Mouse (Mus musculus) adrenal gland, postnatal 36 days (tissue): ENCODE data around the gene Slc6a16. TPM values are rescaled to one million over a fixed set of nuclear protein-coding genes. Genes with fewer than 3 reads are reported as not detected.

Experiments used
- DNase-seq, 2 experiments: peaks; one replicate each; pipeline ENCODE4 v3.0.0; 2021; ENCODE audit warnings: mixed read lengths in 1 of 2
- total RNA-seq, 2 experiments: library from RNA; stranded (reverse); gene quantifications; 2 replicates each; pipeline ENCODE4 v1.2.3; 2021

The Slc6a16 gene
- total RNA-seq, 2 experiments from 2014 or later = not detected

- peak; percentile 64 to 82 for DNase-seq
Measured at GRCm38 (mm10) chr7:45216442-45217183, 24.3 kb upstream of the Slc6a16 start.

- DNase-seq = no peak
Measured at GRCm38 (mm10) chr7:45221680-45222079, 19.2 kb upstream of the Slc6a16 start.

- DNase-seq = no peak
Measured at GRCm38 (mm10) chr7:45224826-45225225, 16.1 kb upstream of the Slc6a16 start.

- no peak for DNase-seq
Measured at GRCm38 (mm10) chr7:45226421-45226820, 14.5 kb upstream of the Slc6a16 start.

- no peak for DNase-seq
Measured at GRCm38 (mm10) chr7:45228548-45228947, 12.3 kb upstream of the Slc6a16 start.

GRCm38 (mm10) chr7:45229046-45229445, 11.8 kb upstream of the Slc6a16 start:
- no peak for DNase-seq

- no peak for DNase-seq
Measured at GRCm38 (mm10) chr7:45229459-45230203, 11.3 kb upstream of the Slc6a16 start.

- no peak for DNase-seq
Measured at GRCm38 (mm10) chr7:45231192-45231591, 9.7 kb upstream of the Slc6a16 start.

GRCm38 (mm10) chr7:45231941-45232340, 8.9 kb upstream of the Slc6a16 start:
- no peak for DNase-seq

GRCm38 (mm10) chr7:45232716-45233465, 8.0 kb upstream of the Slc6a16 start:
- DNase-seq = no peak

GRCm38 (mm10) chr7:45233580-45234332, 7.1 kb upstream of the Slc6a16 start:
- DNase-seq = peak in 1 of 2 experiments; percentile 34

GRCm38 (mm10) chr7:45234333-45234841, 6.5 kb upstream of the Slc6a16 start:
- no peak for DNase-seq

- DNase-seq = peak; percentile 40 to 47
Measured at GRCm38 (mm10) chr7:45234922-45235571, 5.8 kb upstream of the Slc6a16 start.

- no peak for DNase-seq
Measured at GRCm38 (mm10) chr7:45235656-45236180, 5.2 kb upstream of the Slc6a16 start.

- no peak for DNase-seq
Measured at GRCm38 (mm10) chr7:45237747-45238699, 2.9 kb upstream of the Slc6a16 start.

- DNase-seq = peak in 1 of 2 experiments; percentile 31
Measured at GRCm38 (mm10) chr7:45238723-45239496, 2.0 kb upstream of the Slc6a16 start, which contains the start of gene Cd37. Cd37 (minus strand) TSS chr7:45239115.

- no peak for DNase-seq
Measured at GRCm38 (mm10) chr7:45240109-45240508, 776 bp upstream of the Slc6a16 start.

- DNase-seq = no peak
Measured at GRCm38 (mm10) chr7:45241389-45241749, 484 bp downstream of the Slc6a16 start.

GRCm38 (mm10) chr7:45247666-45248065, 6.8 kb downstream of the Slc6a16 start:
- DNase-seq = no peak
